Mouse (Mus musculus) embryo, embryonic 10.5 days (tissue): ENCODE results near the gene Nop53.

ENCODE experiments used
- DNase-seq: peaks from one replicate; pipeline ENCODE4 v3.0.0-alpha.2; 2015; ENCODE audit warnings: low spot score

Gene Nop53

GRCm38 (mm10) chr7:15956143-15956542, 10.3 kb upstream of the Nop53 start:
- no peak for DNase-seq

- no peak for DNase-seq
Observed at GRCm38 (mm10) chr7:15955509-15955908, 9.6 kb upstream of the Nop53 start.

GRCm38 (mm10) chr7:15954978-15955443, 9.1 kb upstream of the Nop53 start:
- peak; percentile 75 for DNase-seq

- no peak for DNase-seq
Observed at GRCm38 (mm10) chr7:15954436-15954835, 8.6 kb upstream of the Nop53 start.

GRCm38 (mm10) chr7:15953307-15954074, 7.6 kb upstream of the Nop53 start:
- no peak for DNase-seq

GRCm38 (mm10) chr7:15952416-15952815, 6.5 kb upstream of the Nop53 start:
- no peak for DNase-seq

- DNase-seq: no peak
Observed at GRCm38 (mm10) chr7:15950008-15950407, 4.1 kb upstream of the Nop53 start.

GRCm38 (mm10) chr7:15949216-15949790, 3.4 kb upstream of the Nop53 start:
- no peak for DNase-seq

GRCm38 (mm10) chr7:15948381-15948941, 2.6 kb upstream of the Nop53 start:
- peak; percentile 86 for DNase-seq

- DNase-seq: no peak
Observed at GRCm38 (mm10) chr7:15947653-15948260, 1.9 kb upstream of the Nop53 start.

GRCm38 (mm10) chr7:15945211-15945610, 663 bp downstream of the Nop53 start:
- no peak for DNase-seq

GRCm38 (mm10) chr7:15944311-15944710, 1.6 kb downstream of the Nop53 start:
- DNase-seq: no peak

- DNase-seq: no peak
Observed at GRCm38 (mm10) chr7:15938621-15939020, 7.3 kb downstream of the Nop53 start.

GRCm38 (mm10) chr7:15937491-15937890, 8.4 kb downstream of the Nop53 start:
- no peak for DNase-seq

- DNase-seq: no peak
Observed at GRCm38 (mm10) chr7:15933437-15934359, 12.2 kb downstream of the Nop53 start.

- DNase-seq: no peak
Observed at GRCm38 (mm10) chr7:15931635-15932034, 14.2 kb downstream of the Nop53 start.

GRCm38 (mm10) chr7:15930543-15930942, 15.3 kb downstream of the Nop53 start:
- no peak for DNase-seq

GRCm38 (mm10) chr7:15929910-15930309, 16.0 kb downstream of the Nop53 start:
- DNase-seq: peak; percentile 67

GRCm38 (mm10) chr7:15922220-15922773, 23.6 kb downstream of the Nop53 start, which contains the start of gene Selenow:
Selenow (minus strand) TSS chr7:15922402.
- peak; percentile 95 for DNase-seq

GRCm38 (mm10) chr7:15921796-15922195, 24.1 kb downstream of the Nop53 start:
- peak; percentile 83 for DNase-seq

- no peak for DNase-seq
Observed at GRCm38 (mm10) chr7:15920645-15921190, 25.2 kb downstream of the Nop53 start.
